ENCODE assay signal across 24 mouse cellular contexts in the genomic region with DNA sequence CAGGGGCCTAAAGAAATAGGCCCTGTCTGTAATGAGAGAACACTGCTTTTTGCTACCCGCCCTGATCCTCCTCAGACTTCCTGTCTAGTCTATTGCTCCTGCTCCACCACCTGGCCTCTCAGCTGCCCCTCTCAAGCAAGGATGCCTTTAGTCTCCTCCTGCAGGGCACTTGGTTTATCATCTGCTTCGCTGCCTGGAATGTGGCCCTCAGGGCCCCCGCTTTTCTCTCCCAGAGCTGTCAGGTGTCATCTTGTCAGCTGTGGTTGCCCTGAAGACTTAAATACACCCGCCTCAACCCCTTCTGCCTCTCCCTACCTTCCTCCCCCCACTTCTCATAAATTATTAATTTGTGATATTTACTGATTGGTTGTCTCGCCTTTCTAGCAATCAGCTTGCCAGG.
DNase-seq lines count a peak whose midpoint lies in the region; ATAC-seq and TF ChIP-seq lines count a peak whose summit lies in the region.
"Had no signal": no experiment of that assay in that cellular context is flagged by ENCODE, and none has a peak within 500 bp of the region (broad histone marks: within the 10 kb centered on the region; RNA-seq: fewer than 3 reads in every experiment).

No protein-coding gene starts in this region.

- H3K9me3 ChIP-seq in forebrain, embryonic 13.5 days (replicated peaks), result no peaks in the 10 kb centered on the region
- H3K9me3 ChIP-seq in forebrain, embryonic 16.5 days (ENCODE audit: control insufficient read depth, low read length), result no peaks in the 10 kb centered on the region
- H3K9me3 ChIP-seq in limb, embryonic 13.5 days, result no peaks in the 10 kb centered on the region
- H3K9me3 ChIP-seq in limb, embryonic 10.5 days (replicated peaks), result no peaks in the 10 kb centered on the region
- H3K9me3 ChIP-seq in hindbrain, postnatal 0 days (ENCODE audit: low read length), result no peaks in the 10 kb centered on the region
- H3K9me3 ChIP-seq: embryonic facial prominence, embryonic 13.5 days; intestine, embryonic 15.5 days; liver, embryonic 12.5 days had no signal

- no peak for DNase-seq in limb, embryonic 10.5 days (ENCODE audit: low spot score)
- peak; percentile 35 for DNase-seq in hindbrain, postnatal 0 days (ENCODE audit: low spot score)
- DNase-seq in retina, postnatal 1 day, result peak; percentile 80
- no peak for DNase-seq in spleen, postnatal 4 days (ENCODE audit: low spot score in 2 of 2)
- no peak for DNase-seq in right cerebral cortex, postnatal 14 days
- DNase-seq: adrenal gland, postnatal 25 days; cerebellum, adult 11-12 months; cerebellum, postnatal 25 days; heart, postnatal 36 days; kidney, adult 9 months; layer of hippocampus, adult 9-11 months; left cerebral cortex, postnatal 4 days; lung, embryonic 14.5 days; lung, postnatal 36 days; thymus, postnatal 36 days had no signal

- no peaks in the 10 kb centered on the region for H3K27me3 ChIP-seq in forebrain, embryonic 13.5 days
- no peaks in the 10 kb centered on the region for H3K27me3 ChIP-seq in forebrain, embryonic 16.5 days (replicated peaks; ENCODE audit: control insufficient read depth, insufficient read depth, low read length)
- H3K27me3 ChIP-seq in limb, embryonic 13.5 days, result no peaks in the 10 kb centered on the region; the same call in 1 of the 2 replicates
- H3K27me3 ChIP-seq in limb, embryonic 10.5 days (ENCODE audit: low read depth, poor library complexity, severe bottlenecking), result no peaks in the 10 kb centered on the region
- H3K27me3 ChIP-seq in hindbrain, postnatal 0 days (ENCODE audit: insufficient read depth, low read length), result no peaks in the 10 kb centered on the region
- H3K27me3 ChIP-seq: embryonic facial prominence, embryonic 13.5 days; intestine, embryonic 15.5 days; liver, embryonic 12.5 days had no signal

- H3K4me2 ChIP-seq in forebrain, embryonic 13.5 days, result no peak overlapping the region
- H3K4me2 ChIP-seq in forebrain, embryonic 16.5 days (ENCODE audit: low read length), result no peak overlapping the region
- H3K4me2 ChIP-seq in limb, embryonic 13.5 days (replicated peaks), result no peak overlapping the region
- no peak overlapping the region for H3K4me2 ChIP-seq in hindbrain, postnatal 0 days (ENCODE audit: low read depth, low read length)
- H3K4me2 ChIP-seq: embryonic facial prominence, embryonic 13.5 days; intestine, embryonic 15.5 days; liver, embryonic 12.5 days; lung, embryonic 14.5 days had no signal

- no peaks in the 10 kb centered on the region for H3K36me3 ChIP-seq in forebrain, embryonic 13.5 days (ENCODE audit: poor library complexity, severe bottlenecking)
- H3K36me3 ChIP-seq in forebrain, embryonic 16.5 days (ENCODE audit: control insufficient read depth, insufficient read depth), result no peaks in the 10 kb centered on the region
- no peaks in the 10 kb centered on the region for H3K36me3 ChIP-seq in limb, embryonic 13.5 days
- no peaks in the 10 kb centered on the region for H3K36me3 ChIP-seq in limb, embryonic 10.5 days
- H3K36me3 ChIP-seq in hindbrain, postnatal 0 days (ENCODE audit: insufficient read depth, low read length), result no peaks in the 10 kb centered on the region
- H3K36me3 ChIP-seq: embryonic facial prominence, embryonic 13.5 days; G1E; intestine, embryonic 15.5 days; liver, embryonic 12.5 days had no signal

- peaks cover 11% of the 10 kb centered on the region for H3K4me1 ChIP-seq in forebrain, embryonic 13.5 days
- H3K4me1 ChIP-seq in forebrain, embryonic 16.5 days (replicated peaks; ENCODE audit: control insufficient read depth, insufficient read depth, low read length), result peaks cover 6% of the 10 kb centered on the region
- H3K4me1 ChIP-seq in limb, embryonic 13.5 days, result peaks cover 14% of the 10 kb centered on the region
- peaks cover 18% of the 10 kb centered on the region for H3K4me1 ChIP-seq in limb, embryonic 10.5 days
- H3K4me1 ChIP-seq in hindbrain, postnatal 0 days (ENCODE audit: insufficient read depth, low read length), result no peaks in the 10 kb centered on the region
- H3K4me1 ChIP-seq: intestine, embryonic 15.5 days; liver, embryonic 12.5 days had no signal

- peak; percentile 13; the same call in 1 of the 2 replicates for ATAC-seq in forebrain, embryonic 13.5 days
- no peak for ATAC-seq in forebrain, embryonic 16.5 days
- ATAC-seq in limb, embryonic 13.5 days (ENCODE audit: low FRiP score, low read depth), result 0 out of 2 replicates have a peak, but pooled peaks have one; percentile 15
- no peak for ATAC-seq in hindbrain, postnatal 0 days
- ATAC-seq: activated CD4-positive, CD25-positive, alpha-beta regulatory T cell, adult 4 months; intestine, embryonic 15.5 days; liver, embryonic 12.5 days had no signal

- no peak for TF ChIP-seq CTCF in hindbrain, postnatal 0 days (IDR thresholded peaks at IDR 0.05; ENCODE audit: low read depth)

- WGBS in forebrain, embryonic 13.5 days, result 68% methylated on average over 5 of the region's 5 CpGs
- WGBS in forebrain, embryonic 16.5 days, result 64% methylated on average over 5 of the region's 5 CpGs
- 51% methylated on average over 5 of the region's 5 CpGs for WGBS in limb, embryonic 13.5 days
- 34% methylated on average over 5 of the region's 5 CpGs for WGBS in limb, embryonic 10.5 days
- 62% methylated on average over 5 of the region's 5 CpGs for WGBS in hindbrain, postnatal 0 days

- no peak overlapping the region for H3K4me3 ChIP-seq in forebrain, embryonic 13.5 days
- no peak overlapping the region for H3K4me3 ChIP-seq in forebrain, embryonic 16.5 days (replicated peaks; ENCODE audit: low read length)
- H3K4me3 ChIP-seq in limb, embryonic 13.5 days, result no peak overlapping the region
- no peak overlapping the region for H3K4me3 ChIP-seq in limb, embryonic 10.5 days
- no peak overlapping the region for H3K4me3 ChIP-seq in hindbrain, postnatal 0 days (ENCODE audit: low read length)
- H3K4me3 ChIP-seq: embryonic facial prominence, embryonic 13.5 days; intestine, embryonic 15.5 days; left cerebral cortex, adult 2 months; liver, embryonic 12.5 days had no signal

- no peak overlapping the region for H3K27ac ChIP-seq in forebrain, embryonic 13.5 days
- no peak overlapping the region for H3K27ac ChIP-seq in forebrain, embryonic 16.5 days (ENCODE audit: low read length)
- H3K27ac ChIP-seq in limb, embryonic 13.5 days, result no peak overlapping the region
- no peak overlapping the region for H3K27ac ChIP-seq in limb, embryonic 10.5 days
- no peak overlapping the region for H3K27ac ChIP-seq in hindbrain, postnatal 0 days
- H3K27ac ChIP-seq: embryonic facial prominence, embryonic 13.5 days; intestine, embryonic 15.5 days; left cerebral cortex, adult 2 months; liver, embryonic 12.5 days had no signal

- no peak overlapping the region for H3K9ac ChIP-seq in forebrain, embryonic 13.5 days
- H3K9ac ChIP-seq in forebrain, embryonic 16.5 days (replicated peaks; ENCODE audit: low read depth, low read length), result no peak overlapping the region; the same call in 1 of the 2 replicates
- no peak overlapping the region for H3K9ac ChIP-seq in limb, embryonic 13.5 days
- H3K9ac ChIP-seq in hindbrain, postnatal 0 days (replicated peaks; ENCODE audit: low read length), result no peak overlapping the region
- H3K9ac ChIP-seq: embryonic facial prominence, embryonic 13.5 days; intestine, embryonic 15.5 days; liver, embryonic 12.5 days; lung, embryonic 14.5 days had no signal

Comparison
In these comparisons a context has a peak if more than half of its experiments do, and no peak if none do; other contexts are left out.
1. ATAC-seq: peak in forebrain, embryonic 13.5 days (single experiment) and limb, embryonic 13.5 days (single experiment); none in forebrain, embryonic 16.5 days (single experiment) and hindbrain, postnatal 0 days (single experiment).
2. DNase-seq: peak in hindbrain, postnatal 0 days (single experiment) and retina, postnatal 1 day (single experiment); none in limb, embryonic 10.5 days (single experiment), spleen, postnatal 4 days (0 of 2) and right cerebral cortex, postnatal 14 days (single experiment).